Mouse (Mus musculus): ENCODE data around the gene Snrpf. TPM values are rescaled to one million over a fixed set of nuclear protein-coding genes. Genes with fewer than 3 reads are reported as not detected.
A peak's percentile ranks its signal among the peaks of the same experiment; 100 is the strongest.
"Not testable (repeated sequence)": the region's sequence is repeated elsewhere in the genome, so short reads cannot be mapped to it uniquely, and the experiment has no call there.

Snrpf gene
- polyA plus RNA-seq, 1 experiment from 2014 or later = 145 TPM

GRCm38 (mm10) chr10:93568671-93569070 lies 20.8 kb downstream of the Snrpf start:
- H3K4me3 ChIP-seq = no peak overlapping the region
- WGBS = 77% methylated on average over 6 of the region's 6 CpGs
- H3K27ac ChIP-seq = no peak overlapping the region
- H3K9me3 ChIP-seq = no peaks in the 10 kb centered on the region
- no peaks in the 10 kb centered on the region for H3K4me1 ChIP-seq
- H3K36me3 ChIP-seq = no peaks in the 10 kb centered on the region
- no peaks in the 10 kb centered on the region for H3K27me3 ChIP-seq (ENCODE audit: insufficient read depth, poor library complexity, severe bottlenecking)
- no peak for DNase-seq (ENCODE audit: low spot score)

- WGBS = 83% methylated on average over 11 of the region's 11 CpGs
- Histone ChIP-seq H3K9me3 (no peaks in the 10 kb centered on the region), H3K4me3 (no peak overlapping the region), H3K27me3 (ENCODE audit: insufficient read depth, poor library complexity, severe bottlenecking) (no peaks in the 10 kb centered on the region), H3K4me1 (no peaks in the 10 kb centered on the region), H3K27ac (no peak overlapping the region), H3K36me3 (no peaks in the 10 kb centered on the region)
- DNase-seq (ENCODE audit: low spot score) = no peak
These were observed 21.5 kb downstream of the Snrpf start for GRCm38 (mm10) chr10:93567841-93568566.

DNA sequence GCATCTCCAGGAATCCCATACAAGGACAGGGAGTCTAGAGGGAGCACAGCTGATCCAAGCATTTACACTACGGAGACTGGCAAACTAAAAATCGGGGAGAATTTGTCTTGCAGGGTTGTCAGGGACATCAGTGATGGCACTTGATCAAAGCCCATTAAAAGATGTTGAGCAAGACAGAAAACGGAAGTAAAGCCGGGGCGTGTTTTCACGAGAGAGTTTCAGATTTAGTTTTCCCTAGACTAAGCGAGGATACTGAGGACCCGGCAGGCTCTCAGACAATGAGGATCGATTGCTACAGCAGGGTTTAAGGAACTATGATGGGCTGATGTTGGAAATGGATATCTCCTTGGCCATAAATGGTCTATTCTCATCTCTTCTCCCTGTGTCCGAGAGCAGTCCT lies 22.4 kb downstream of the Snrpf start:
- Histone ChIP-seq H3K4me3 (no peak overlapping the region), H3K36me3 (no peaks in the 10 kb centered on the region), H3K9me3 (no peaks in the 10 kb centered on the region), H3K4me1 (no peaks in the 10 kb centered on the region), H3K27me3 (ENCODE audit: insufficient read depth, poor library complexity, severe bottlenecking) (no peaks in the 10 kb centered on the region), H3K27ac (no peak overlapping the region)
- no peak for DNase-seq (ENCODE audit: low spot score)
- WGBS = 81% methylated on average over 10 of the region's 10 CpGs

GRCm38 (mm10) chr10:93564518-93565090 lies 24.9 kb downstream of the Snrpf start:
- no peak overlapping the region for H3K4me3 ChIP-seq
- H3K4me1 ChIP-seq = peaks cover 5% of the 10 kb centered on the region
- no peaks in the 10 kb centered on the region for H3K27me3 ChIP-seq (ENCODE audit: insufficient read depth, poor library complexity, severe bottlenecking)
- DNase-seq (ENCODE audit: low spot score) = no peak
- no peaks in the 10 kb centered on the region for H3K36me3 ChIP-seq
- no peaks in the 10 kb centered on the region for H3K9me3 ChIP-seq
- H3K27ac ChIP-seq = no peak overlapping the region
- WGBS = 83% methylated on average over 14 of the region's 14 CpGs

DNA sequence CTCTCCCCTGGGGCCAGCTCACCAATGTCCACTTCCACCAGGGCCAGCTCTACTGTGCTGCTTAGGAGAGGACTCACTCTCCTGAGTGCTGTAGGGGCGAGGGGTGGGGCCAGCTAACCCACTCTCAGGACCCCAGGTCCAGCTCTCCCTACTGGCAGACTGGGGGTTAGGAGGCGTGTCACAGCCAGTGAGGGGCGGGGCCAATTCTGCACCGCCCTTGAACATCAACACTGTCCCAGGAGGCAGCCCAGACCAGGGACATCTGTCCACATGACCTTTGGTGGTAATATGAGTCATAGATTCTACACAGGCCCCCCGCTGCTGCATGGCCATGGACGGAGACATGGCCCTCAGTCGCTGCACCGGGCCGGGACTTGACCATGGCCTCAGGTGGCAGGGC lies 29.7 kb downstream of the Snrpf start:
- WGBS = 45% methylated on average over 9 of the region's 9 CpGs

DNA sequence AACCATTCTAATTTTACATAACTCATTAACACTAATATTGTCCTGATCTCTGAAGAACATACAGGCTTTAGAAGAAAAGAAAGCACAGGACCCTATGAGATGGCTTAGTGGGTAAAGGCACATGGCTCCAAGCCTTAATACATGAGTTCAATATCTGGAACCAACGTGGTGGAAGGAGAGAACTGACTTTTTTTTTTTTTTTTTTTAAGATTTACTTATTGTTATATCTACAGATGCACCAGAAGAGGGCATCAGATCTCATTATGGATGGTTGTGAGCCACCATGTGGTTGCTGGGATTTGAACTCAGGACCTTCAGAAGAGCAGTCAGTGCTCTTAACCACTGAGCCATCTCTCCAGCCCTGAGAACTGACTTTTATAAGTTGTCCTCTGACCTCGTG lies 31.5 kb downstream of the Snrpf start:
- not testable (repeated sequence) for H3K36me3 ChIP-seq; H3K27me3 ChIP-seq (ENCODE audit: insufficient read depth, poor library complexity, severe bottlenecking); DNase-seq (ENCODE audit: low spot score); H3K9me3 ChIP-seq; H3K4me3 ChIP-seq; H3K27ac ChIP-seq; H3K4me1 ChIP-seq
- WGBS = 78% methylated on average over 2 of the region's 2 CpGs

More for the DNA sequence above, 29.7 kb downstream of the Snrpf start:
- Histone ChIP-seq H3K4me3 (no peak overlapping the region), H3K4me1 (peaks cover 7% of the 10 kb centered on the region), H3K36me3 (no peaks in the 10 kb centered on the region), H3K9me3 (no peaks in the 10 kb centered on the region), H3K27me3 (ENCODE audit: insufficient read depth, poor library complexity, severe bottlenecking) (no peaks in the 10 kb centered on the region), H3K27ac (no peak overlapping the region)
- DNase-seq (ENCODE audit: low spot score) = no peak

DNA sequence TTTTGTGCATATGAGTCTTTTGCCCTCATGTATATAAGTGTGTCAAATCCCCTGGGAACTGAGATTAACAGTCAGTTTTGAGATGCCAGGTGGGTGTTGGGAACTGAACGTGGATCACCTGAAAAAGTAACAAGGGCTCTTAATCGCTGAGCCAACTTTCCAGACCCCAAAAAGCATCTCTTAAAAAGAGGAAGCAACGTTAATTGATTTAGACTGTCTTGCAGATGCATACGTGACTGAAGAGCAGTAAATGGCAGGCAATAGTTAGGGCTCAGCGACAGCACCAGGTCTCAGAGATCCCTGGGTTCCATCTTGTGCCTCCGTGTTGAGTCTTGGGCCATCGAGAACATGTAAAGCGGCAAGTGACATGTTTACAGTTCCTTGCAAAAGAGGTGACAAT lies 36.9 kb downstream of the Snrpf start:
- Histone ChIP-seq H3K4me1 (no peaks in the 10 kb centered on the region), H3K4me3 (no peak overlapping the region), H3K9me3 (no peaks in the 10 kb centered on the region), H3K27ac (no peak overlapping the region), H3K36me3 (no peaks in the 10 kb centered on the region), H3K27me3 (ENCODE audit: insufficient read depth, poor library complexity, severe bottlenecking) (no peaks in the 10 kb centered on the region)
- 75% methylated on average over 8 of the region's 8 CpGs for WGBS
- no peak for DNase-seq (ENCODE audit: low spot score)

- H3K36me3 ChIP-seq = no peaks in the 10 kb centered on the region
- no peak for DNase-seq (ENCODE audit: low spot score)
- H3K4me3 ChIP-seq = no peak overlapping the region
- no peak overlapping the region for H3K27ac ChIP-seq
- WGBS = 86% methylated on average over 10 of the region's 10 CpGs
- H3K9me3 ChIP-seq = no peaks in the 10 kb centered on the region
- H3K4me1 ChIP-seq = peaks cover 3% of the 10 kb centered on the region; the same call in 1 of the 2 replicates
- H3K27me3 ChIP-seq (ENCODE audit: insufficient read depth, poor library complexity, severe bottlenecking) = no peaks in the 10 kb centered on the region
These were observed 39.7 kb downstream of the Snrpf start for GRCm38 (mm10) chr10:93549821-93550220.

GRCm38 (mm10) chr10:93548991-93549390 lies 40.5 kb downstream of the Snrpf start:
- H3K36me3 ChIP-seq = no peaks in the 10 kb centered on the region
- H3K27ac ChIP-seq = no peak overlapping the region
- no peak overlapping the region for H3K4me3 ChIP-seq
- 16% methylated on average over 7 of the region's 7 CpGs for WGBS
- peaks cover 3% of the 10 kb centered on the region; the same call in 1 of the 2 replicates for H3K4me1 ChIP-seq
- peak; percentile 82 for DNase-seq (ENCODE audit: low spot score)
- no peaks in the 10 kb centered on the region for H3K27me3 ChIP-seq (ENCODE audit: insufficient read depth, poor library complexity, severe bottlenecking)
- H3K9me3 ChIP-seq = no peaks in the 10 kb centered on the region

- no peak overlapping the region for H3K4me3 ChIP-seq
- peaks cover 3% of the 10 kb centered on the region; the same call in 1 of the 2 replicates for H3K4me1 ChIP-seq
- H3K9me3 ChIP-seq = no peaks in the 10 kb centered on the region
- H3K36me3 ChIP-seq = no peaks in the 10 kb centered on the region
- WGBS = 91% methylated on average over 4 of the region's 4 CpGs
- no peaks in the 10 kb centered on the region for H3K27me3 ChIP-seq (ENCODE audit: insufficient read depth, poor library complexity, severe bottlenecking)
- DNase-seq (ENCODE audit: low spot score) = no peak
- no peak overlapping the region for H3K27ac ChIP-seq
These were observed 41.7 kb downstream of the Snrpf start for GRCm38 (mm10) chr10:93547741-93548270.

- 79% methylated on average over 5 of the region's 5 CpGs for WGBS
- H3K27me3 ChIP-seq (ENCODE audit: insufficient read depth, poor library complexity, severe bottlenecking) = no peaks in the 10 kb centered on the region
- no peaks in the 10 kb centered on the region for H3K36me3 ChIP-seq
- H3K27ac ChIP-seq = no peak overlapping the region
- no peak overlapping the region for H3K4me3 ChIP-seq
- DNase-seq (ENCODE audit: low spot score) = peak; percentile 42
- H3K9me3 ChIP-seq = no peaks in the 10 kb centered on the region
- peaks cover 22% of the 10 kb centered on the region for H3K4me1 ChIP-seq
These were observed 45.3 kb downstream of the Snrpf start for GRCm38 (mm10) chr10:93544172-93544571.

GRCm38 (mm10) chr10:93543176-93543575 lies 46.3 kb downstream of the Snrpf start:
- Histone ChIP-seq H3K9me3 (no peaks in the 10 kb centered on the region), H3K27me3 (ENCODE audit: insufficient read depth, poor library complexity, severe bottlenecking) (0 out of 2 replicates have a peak, but pooled peaks cover 3% of the 10 kb centered on the region), H3K4me1 (peaks cover 22% of the 10 kb centered on the region), H3K4me3 (no peak overlapping the region), H3K36me3 (no peaks in the 10 kb centered on the region), H3K27ac (no peak overlapping the region)
- 65% methylated on average over 6 of the region's 6 CpGs for WGBS
- DNase-seq (ENCODE audit: low spot score) = no peak

DNA sequence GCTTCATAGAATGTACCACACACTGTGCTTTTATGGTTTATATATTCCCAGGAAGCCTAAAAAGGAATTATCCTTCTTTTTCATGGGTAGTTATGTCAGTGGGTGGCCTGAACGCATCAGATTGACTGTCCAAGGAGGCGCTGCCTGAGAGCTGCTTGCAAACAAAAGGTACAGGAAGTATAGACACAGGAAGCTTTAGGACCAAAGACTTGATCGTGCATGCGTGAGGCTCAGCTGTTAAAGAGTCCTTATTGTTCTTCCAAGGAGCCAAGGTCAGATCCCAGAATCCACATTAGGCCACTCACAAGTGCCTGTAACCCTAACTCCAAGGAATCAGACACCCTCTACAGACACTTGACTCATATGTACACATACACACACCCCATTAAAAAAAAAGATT lies 47.1 kb downstream of the Snrpf start:
- 73% methylated on average over 4 of the region's 4 CpGs for WGBS
- H3K4me3 ChIP-seq = no peak overlapping the region

More for the DNA sequence above, 47.1 kb downstream of the Snrpf start:
- H3K27me3 ChIP-seq (ENCODE audit: insufficient read depth, poor library complexity, severe bottlenecking) = peaks cover 12% of the 10 kb centered on the region; the same call in 1 of the 2 replicates
- H3K9me3 ChIP-seq = no peaks in the 10 kb centered on the region
- DNase-seq (ENCODE audit: low spot score) = peak; percentile 72
- no peaks in the 10 kb centered on the region for H3K36me3 ChIP-seq
- peaks cover 22% of the 10 kb centered on the region for H3K4me1 ChIP-seq
- no peak overlapping the region for H3K27ac ChIP-seq
